Mouse (Mus musculus) spleen, embryonic (tissue): ENCODE data around the gene C1ql4.

Experiments used
- CTCF ChIA-PET: fragments of 350-600 bp; sonication (Branson Sonifier 250); formaldehyde crosslinking; loops from one replicate; lab custom pipeline; 2022; lab: Charles Lee

Gene C1ql4

DNA sequence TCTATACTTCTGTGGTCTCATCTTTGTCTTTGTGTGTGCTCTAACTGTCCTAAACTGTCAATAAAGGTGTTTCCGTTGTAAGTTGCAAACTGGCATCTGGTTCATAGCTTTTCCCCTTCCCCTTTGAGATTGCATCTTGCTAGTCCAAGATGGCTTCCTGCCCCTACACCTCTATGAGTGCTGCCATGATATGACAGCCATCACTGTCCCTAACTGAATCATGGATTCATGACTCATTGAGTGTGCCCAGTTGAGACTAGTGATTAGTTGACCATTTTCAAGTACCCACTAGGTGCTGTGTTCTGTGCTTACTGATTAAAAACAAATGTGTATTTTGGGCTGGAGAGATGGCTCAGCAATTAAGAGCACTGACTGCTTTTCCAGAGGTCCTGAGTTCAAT lies 49.6 kb downstream of the C1ql4 start:
- CTCF ChIA-PET, result no interaction called here

DNA sequence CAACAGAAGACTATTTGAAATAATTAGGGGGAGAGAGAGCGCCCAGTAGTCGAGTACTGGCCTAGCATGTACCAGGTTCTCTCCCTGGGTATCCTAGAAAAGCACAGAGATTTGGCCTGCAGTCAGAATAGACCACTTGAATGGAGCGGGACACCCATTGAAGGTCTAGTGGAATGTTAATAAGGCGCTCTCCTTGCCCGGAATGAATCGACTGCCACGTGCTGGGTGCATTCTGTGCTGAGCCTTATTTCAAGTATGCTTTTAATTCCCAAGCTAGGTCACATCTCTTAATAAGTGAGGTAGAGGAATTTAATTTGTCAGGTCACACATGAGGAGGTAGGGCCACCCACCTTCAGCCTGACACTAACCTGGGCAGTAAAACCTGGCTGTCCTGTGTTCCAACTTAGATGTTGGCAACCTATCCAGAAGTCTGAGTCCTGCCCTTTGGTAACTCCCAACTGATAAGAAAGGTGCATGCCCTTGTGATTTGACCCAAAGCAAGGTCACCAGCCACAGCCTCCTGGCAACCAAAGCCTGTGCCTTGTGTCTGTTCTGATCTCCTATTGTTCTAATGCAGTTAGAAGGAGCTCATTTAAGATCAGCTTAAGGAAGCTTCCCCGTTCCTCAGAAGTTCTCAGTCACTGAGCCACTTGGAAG lies 51.2 kb downstream of the C1ql4 start:
- CTCF ChIA-PET, result no interaction called here

DNA sequence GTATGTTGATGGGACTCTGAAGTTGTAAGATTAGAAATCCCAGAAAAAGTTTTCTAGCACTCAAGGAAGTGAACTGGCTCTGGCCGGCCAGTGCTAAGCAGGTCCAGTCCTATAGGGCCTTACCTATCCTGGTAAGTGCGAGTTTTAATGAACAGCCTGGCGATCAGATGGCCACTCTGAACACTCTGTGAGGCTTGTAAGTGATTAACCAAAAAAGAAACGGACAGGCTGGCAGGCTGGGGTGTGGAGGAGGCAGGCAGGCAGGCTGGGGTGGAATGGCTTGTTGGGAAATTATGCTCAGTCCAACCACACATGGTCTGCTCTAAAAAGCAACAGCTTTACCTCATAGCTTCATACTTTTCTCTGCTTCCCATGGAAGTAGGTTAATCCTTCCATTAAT lies 52.2 kb downstream of the C1ql4 start:
- CTCF ChIA-PET, result interaction anchor here (0.9 kb wide), 1 partner anchor 27 kb away, joined by 3 read pairs; no protein-coding TSS in a partner anchor
